In the genomic region with DNA sequence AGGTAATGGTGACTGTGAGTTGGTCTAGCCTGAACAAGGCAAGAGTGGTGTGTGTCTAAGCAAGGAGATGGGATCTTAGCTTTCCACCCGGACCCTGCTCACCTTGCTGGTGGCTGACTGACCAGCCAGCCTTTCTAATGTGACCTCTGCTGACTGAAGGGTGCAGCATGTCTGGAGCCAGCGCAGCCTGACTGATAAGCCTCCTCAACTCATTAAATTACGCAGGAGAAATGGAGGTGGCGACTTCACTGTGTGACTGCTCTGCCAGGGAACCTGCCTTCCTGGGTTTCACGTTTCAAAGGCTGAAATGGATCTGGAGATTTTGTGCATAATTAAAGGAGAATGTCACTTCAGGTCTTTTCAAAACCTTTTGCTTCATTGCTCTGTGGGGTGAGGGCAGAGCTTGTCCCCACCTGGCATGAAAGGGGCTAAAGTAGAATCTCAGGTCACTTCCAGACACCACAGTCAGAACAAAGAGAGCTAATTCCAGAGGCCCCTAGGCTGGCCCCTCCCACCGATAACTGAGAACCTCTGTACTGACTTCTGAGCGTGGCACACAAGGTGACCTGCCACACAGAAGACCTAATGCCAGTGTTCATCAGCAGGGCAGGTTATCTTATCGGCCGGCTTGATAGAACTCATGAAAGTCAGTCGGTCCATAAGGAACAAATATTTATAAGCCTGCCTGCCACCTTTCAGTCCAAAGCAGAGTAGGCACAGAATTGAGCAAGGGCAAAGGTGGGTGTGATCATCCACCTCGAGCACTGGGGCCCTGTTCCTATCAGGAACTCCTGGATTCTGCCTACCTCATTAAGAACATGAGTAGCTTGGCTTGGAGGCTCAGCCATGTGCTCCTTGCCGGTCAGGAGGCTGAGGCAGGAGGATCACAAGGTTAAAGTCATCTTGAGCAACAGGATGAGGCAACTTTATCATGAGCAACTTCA, we compare ENCODE assay signal across 13 mouse cellular contexts. TPM values are rescaled to one million over a fixed set of nuclear protein-coding genes. Genes with fewer than 3 reads are reported as not detected.
DNase-seq lines count a peak whose midpoint lies in the region; ATAC-seq and TF ChIP-seq lines count a peak whose summit lies in the region.
"Had no signal": no experiment of that assay in that cellular context is flagged by ENCODE, and none has a peak within 500 bp of the region (broad histone marks: within the 10 kb centered on the region; RNA-seq: fewer than 3 reads in every experiment).

No protein-coding gene starts in this region.

- ATAC-seq in kidney, embryonic 14.5 days (ENCODE audit: low FRiP score, low TSS enrichment), result 0 out of 2 replicates have a peak, but pooled peaks have one; percentile 18
- ATAC-seq in kidney, embryonic 16.5 days (ENCODE audit: low FRiP score, low TSS enrichment), result no peak
- ATAC-seq in heart, embryonic 13.5 days (ENCODE audit: extremely low read depth, insufficient number of reproducible peaks, low FRiP score, low TSS enrichment), result no peak
- peak; percentile 96 for ATAC-seq in intestine, postnatal 0 days
- no peak for ATAC-seq in cerebellum, adult (ENCODE audit: insufficient number of reproducible peaks, low FRiP score, low TSS enrichment)
- ATAC-seq in forebrain, embryonic 15.5 days (replicated peaks), result no peak
- ATAC-seq: forebrain, embryonic 14.5 days had no signal

- TF ChIP-seq CTCF in intestine, postnatal 0 days (IDR thresholded peaks at IDR 0.05; ENCODE audit: low read depth), result no peak

- H3K27me3 ChIP-seq in kidney, embryonic 14.5 days (ENCODE audit: control insufficient read depth, insufficient read depth, low read length), result no peaks in the 10 kb centered on the region
- H3K27me3 ChIP-seq in kidney, embryonic 16.5 days (ENCODE audit: insufficient read depth, low read length), result no peaks in the 10 kb centered on the region
- H3K27me3 ChIP-seq in heart, embryonic 13.5 days (replicated peaks), result peaks cover under 1% of the 10 kb centered on the region; the same call in 1 of the 2 replicates
- H3K27me3 ChIP-seq in intestine, postnatal 0 days (replicated peaks; ENCODE audit: control insufficient read depth, insufficient read depth, low read length), result no peaks in the 10 kb centered on the region
- H3K27me3 ChIP-seq in forebrain, embryonic 15.5 days, result no peaks in the 10 kb centered on the region

- no peaks in the 10 kb centered on the region for H3K36me3 ChIP-seq in kidney, embryonic 14.5 days (ENCODE audit: control insufficient read depth, insufficient read depth, low read length)
- H3K36me3 ChIP-seq in kidney, embryonic 16.5 days (ENCODE audit: insufficient read depth, low read length), result no peaks in the 10 kb centered on the region
- H3K36me3 ChIP-seq in heart, embryonic 13.5 days, result no peaks in the 10 kb centered on the region
- H3K36me3 ChIP-seq in intestine, postnatal 0 days (ENCODE audit: control insufficient read depth, insufficient read depth), result no peaks in the 10 kb centered on the region
- no peaks in the 10 kb centered on the region for H3K36me3 ChIP-seq in forebrain, embryonic 15.5 days

- 49% methylated on average over 12 of the region's 12 CpGs for WGBS in kidney, embryonic 14.5 days
- 43% methylated on average over 12 of the region's 12 CpGs for WGBS in kidney, embryonic 16.5 days
- WGBS in heart, embryonic 13.5 days, result 26% methylated on average over 12 of the region's 12 CpGs
- WGBS in intestine, postnatal 0 days, result 37% methylated on average over 12 of the region's 12 CpGs
- 65% methylated on average over 12 of the region's 12 CpGs for WGBS in forebrain, embryonic 15.5 days

- no peaks in the 10 kb centered on the region for H3K9me3 ChIP-seq in kidney, embryonic 14.5 days (ENCODE audit: control insufficient read depth, low read length)
- no peaks in the 10 kb centered on the region for H3K9me3 ChIP-seq in kidney, embryonic 16.5 days (ENCODE audit: low read length)
- H3K9me3 ChIP-seq in heart, embryonic 13.5 days, result no peaks in the 10 kb centered on the region
- no peaks in the 10 kb centered on the region for H3K9me3 ChIP-seq in intestine, postnatal 0 days (ENCODE audit: control insufficient read depth)
- no peaks in the 10 kb centered on the region for H3K9me3 ChIP-seq in forebrain, embryonic 15.5 days

- no peak for DNase-seq in spleen, postnatal 36 days (ENCODE audit: low spot score in 2 of 2)
- no peak for DNase-seq in MN1 (ENCODE audit: low spot score)
- DNase-seq: B cell, adult 2 months; kidney, postnatal 36 days; thymus, postnatal 4 days had no signal

- no peak overlapping the region for H3K4me3 ChIP-seq in kidney, embryonic 14.5 days (ENCODE audit: low read length)
- H3K4me3 ChIP-seq in kidney, embryonic 16.5 days (ENCODE audit: low read length), result no peak overlapping the region
- no peak overlapping the region for H3K4me3 ChIP-seq in heart, embryonic 13.5 days
- H3K4me3 ChIP-seq in intestine, postnatal 0 days (ENCODE audit: low read depth, low read length), result no peak overlapping the region
- no peak overlapping the region for H3K4me3 ChIP-seq in forebrain, embryonic 15.5 days

- H3K4me1 ChIP-seq in kidney, embryonic 14.5 days (ENCODE audit: control insufficient read depth, insufficient read depth, low read length), result no peaks in the 10 kb centered on the region
- no peaks in the 10 kb centered on the region for H3K4me1 ChIP-seq in kidney, embryonic 16.5 days (ENCODE audit: insufficient read depth, low read length)
- H3K4me1 ChIP-seq in heart, embryonic 13.5 days, result peaks cover 30% of the 10 kb centered on the region
- no peaks in the 10 kb centered on the region for H3K4me1 ChIP-seq in intestine, postnatal 0 days (replicated peaks; ENCODE audit: control insufficient read depth, insufficient read depth, low read length)
- no peaks in the 10 kb centered on the region for H3K4me1 ChIP-seq in forebrain, embryonic 15.5 days

- no peak overlapping the region for H3K9ac ChIP-seq in kidney, embryonic 14.5 days (ENCODE audit: low read depth, low read length)
- no peak overlapping the region for H3K9ac ChIP-seq in kidney, embryonic 16.5 days (replicated peaks; ENCODE audit: low read length)
- peak overlapping the region; percentile 25; the same call in 1 of the 2 replicates for H3K9ac ChIP-seq in heart, embryonic 13.5 days
- H3K9ac ChIP-seq in intestine, postnatal 0 days (ENCODE audit: low read depth, low read length), result no peak overlapping the region
- no peak overlapping the region for H3K9ac ChIP-seq in forebrain, embryonic 15.5 days (replicated peaks)

- H3K27ac ChIP-seq in kidney, embryonic 14.5 days (ENCODE audit: low read depth, low read length), result no peak overlapping the region
- H3K27ac ChIP-seq in kidney, embryonic 16.5 days (ENCODE audit: low read length), result no peak overlapping the region
- peak overlapping the region; percentile 84 for H3K27ac ChIP-seq in heart, embryonic 13.5 days (replicated peaks)
- H3K27ac ChIP-seq in intestine, postnatal 0 days (ENCODE audit: low read depth, low read length), result peak overlapping the region; percentile 78
- H3K27ac ChIP-seq in forebrain, embryonic 15.5 days (replicated peaks), result no peak overlapping the region

- H3K4me2 ChIP-seq in kidney, embryonic 14.5 days (replicated peaks; ENCODE audit: low read depth, low read length), result no peak overlapping the region
- H3K4me2 ChIP-seq in kidney, embryonic 16.5 days (replicated peaks; ENCODE audit: low read depth, low read length), result no peak overlapping the region
- H3K4me2 ChIP-seq in heart, embryonic 13.5 days, result peak overlapping the region; percentile 36; the same call in 1 of the 2 replicates
- no peak overlapping the region for H3K4me2 ChIP-seq in intestine, postnatal 0 days (replicated peaks; ENCODE audit: low read depth)
- H3K4me2 ChIP-seq in forebrain, embryonic 15.5 days (replicated peaks), result no peak overlapping the region
- H3K4me2 ChIP-seq: liver, embryonic 11.5 days had no signal

RNA-seq across cellular contexts. Expression of a gene that starts 53.1 kb away (rescaled TPM):
- polyA plus RNA-seq in kidney, embryonic 14.5 days (2014; fragmentation: Nextera tagmentation; extraction: Ambion mirVana), result 6.1 and 14.2 TPM in 2 replicates
- polyA plus RNA-seq in kidney, embryonic 16.5 days (2015; fragmentation: Nextera tagmentation; extraction: Ambion mirVana), result 21.6 and 25.6 TPM in 2 replicates
- polyA plus RNA-seq in heart, embryonic 13.5 days (2015; fragmentation: Nextera tagmentation; extraction: Ambion mirVana), result 18.9 and 21.1 TPM in 2 replicates
- 6.6 and 9.5 TPM in 2 replicates for polyA plus RNA-seq in intestine, postnatal 0 days (2015; fragmentation: Nextera tagmentation; extraction: Ambion mirVana)
- 31.4 and 36.6 TPM in 2 replicates for polyA plus RNA-seq in forebrain, embryonic 15.5 days (2015; fragmentation: Nextera tagmentation; extraction: Ambion mirVana)

Comparison
In these comparisons a context has a peak if more than half of its experiments do, and no peak if none do; other contexts are left out.
1. ATAC-seq: peak in kidney, embryonic 14.5 days (single experiment) and intestine, postnatal 0 days (single experiment); none in kidney, embryonic 16.5 days (single experiment), heart, embryonic 13.5 days (single experiment), cerebellum, adult (single experiment) and forebrain, embryonic 15.5 days (single experiment).
2. H3K27ac ChIP-seq: peak in heart, embryonic 13.5 days (single experiment) and intestine, postnatal 0 days (single experiment); none in kidney, embryonic 14.5 days (single experiment), kidney, embryonic 16.5 days (single experiment) and forebrain, embryonic 15.5 days (single experiment).